Mouse (Mus musculus) c-Kit-negative CD71-positive TER-119-positive erythroid progenitor cells, embryonic 14.5 days (primary cell): ENCODE results near the gene Cspg4.

Experiments used
- DNase-seq: peaks from one replicate; pipeline ENCODE4 v3.0.0-alpha.2; 2013; ENCODE audit warnings: low read depth, low spot score

The Cspg4 gene

DNA sequence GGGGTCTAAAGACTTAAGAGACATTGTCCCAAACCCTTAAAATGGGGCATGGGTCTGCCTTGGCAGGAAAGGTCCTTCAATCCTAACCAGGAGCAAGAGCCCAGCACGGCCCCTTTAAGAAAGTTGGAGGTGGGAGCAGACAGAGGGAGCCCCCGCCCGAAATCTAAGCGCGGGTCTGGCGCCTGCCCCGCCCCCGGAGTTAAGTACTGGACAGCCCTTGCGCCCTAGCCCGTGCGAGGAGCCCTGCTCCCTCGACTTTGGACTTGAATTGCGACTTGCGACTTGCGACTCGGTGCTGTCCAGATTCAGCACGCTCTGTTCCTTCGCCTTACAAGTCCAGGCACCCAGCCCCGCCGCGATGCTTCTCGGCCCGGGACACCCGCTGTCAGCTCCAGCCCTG lies at the start of gene Cspg4:
Gene Cspg4, plus strand, starts transcription at position 202 of the 400 bp plus-strand sequence.
- DNase-seq = no peak

DNA sequence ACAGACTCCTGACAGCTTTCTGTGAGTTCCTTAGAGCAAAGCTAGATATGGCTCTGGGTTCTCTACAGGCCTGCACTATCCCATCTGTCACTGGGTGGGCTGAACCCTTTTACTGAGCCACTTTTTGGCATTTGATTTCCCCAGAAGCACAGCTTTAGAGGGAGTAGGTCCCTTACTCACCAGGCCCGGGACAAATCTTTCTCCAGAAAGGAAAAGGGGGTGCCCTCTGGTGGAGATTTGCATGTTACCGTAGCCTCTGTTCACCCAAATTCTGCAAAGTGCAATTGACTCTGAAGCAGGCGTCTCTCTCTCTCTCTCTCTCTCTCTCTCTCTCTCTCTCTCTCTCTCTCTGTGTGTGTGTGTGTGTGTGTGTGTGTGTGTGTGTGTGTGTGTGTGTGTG lies 39.9 kb upstream of the Cspg4 start:
- no peak for DNase-seq

DNA sequence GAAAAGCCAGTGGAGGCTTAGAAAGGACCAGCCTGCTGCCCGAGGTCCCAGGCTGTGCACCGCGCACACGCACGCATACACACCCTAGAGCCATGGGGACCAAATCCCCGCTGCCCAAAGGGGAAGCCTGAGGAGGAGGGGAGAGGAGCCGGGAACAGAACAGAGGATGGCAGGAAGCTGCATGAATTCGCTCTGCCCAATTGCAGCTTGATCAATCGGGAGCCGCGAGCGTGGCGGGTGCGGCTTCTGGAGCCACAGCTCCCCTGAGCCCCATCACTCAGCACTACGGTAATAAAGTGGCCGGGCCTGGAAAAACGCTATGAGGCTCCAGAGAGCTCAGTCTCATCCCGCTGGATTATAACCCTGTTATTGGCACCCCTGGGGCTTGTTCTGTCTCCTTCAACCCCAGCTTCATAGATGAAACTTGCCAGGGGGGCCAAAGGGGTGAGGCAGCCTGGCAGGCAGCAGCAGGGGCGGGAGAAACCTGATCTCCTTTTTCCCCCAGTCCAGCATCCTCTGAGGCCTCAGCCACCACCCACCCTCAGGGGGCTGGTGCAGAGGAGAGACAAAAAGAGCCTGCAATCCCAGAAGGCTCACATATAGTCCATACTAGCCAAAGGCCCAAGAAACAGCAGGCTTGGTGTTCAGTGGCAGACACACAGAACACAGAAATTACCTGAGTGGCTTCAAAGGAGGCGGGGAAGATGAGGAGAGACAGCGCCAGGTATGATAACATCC lies 39.2 kb upstream of the Cspg4 start:
- no peak for DNase-seq

DNA sequence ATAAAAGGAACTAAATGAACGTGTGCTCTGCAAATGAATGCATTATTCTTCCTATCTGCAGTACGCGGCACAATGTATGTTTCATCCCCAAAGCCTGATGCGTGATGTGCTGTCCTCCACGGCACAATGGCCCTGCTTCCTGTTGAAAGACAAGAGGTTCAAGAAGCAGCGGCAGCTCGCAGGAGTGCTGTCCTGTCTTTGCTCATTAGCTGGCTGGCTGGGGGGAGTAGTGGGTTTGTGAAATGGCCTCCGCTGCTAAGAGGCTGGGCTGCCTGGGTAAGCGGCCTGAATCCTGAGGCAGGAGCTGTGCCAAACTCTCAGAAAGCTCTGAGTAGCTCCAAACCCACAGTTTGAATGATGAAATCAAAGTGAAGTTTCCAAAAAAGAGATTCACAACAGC lies 36.7 kb upstream of the Cspg4 start:
- no peak for DNase-seq

DNA sequence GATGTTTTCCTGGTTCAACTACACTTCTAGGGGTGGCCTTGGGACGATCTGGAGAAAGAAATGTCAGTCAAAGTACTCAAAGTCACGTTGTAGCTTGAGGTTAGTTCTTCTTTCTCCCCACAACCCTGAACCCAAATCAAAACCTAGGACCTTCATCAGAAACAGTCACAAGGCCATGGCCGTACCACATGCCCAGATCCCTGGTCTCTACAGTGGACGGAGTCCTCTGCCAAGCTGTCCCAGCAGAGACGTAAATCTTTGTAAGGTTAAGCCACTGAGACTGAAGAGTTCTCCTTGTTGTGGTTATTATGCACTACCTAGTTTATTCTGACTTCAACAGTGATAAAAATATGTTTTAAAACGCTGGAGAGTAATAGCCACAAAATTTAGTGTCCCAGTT lies 36.0 kb upstream of the Cspg4 start:
- DNase-seq = no peak

DNA sequence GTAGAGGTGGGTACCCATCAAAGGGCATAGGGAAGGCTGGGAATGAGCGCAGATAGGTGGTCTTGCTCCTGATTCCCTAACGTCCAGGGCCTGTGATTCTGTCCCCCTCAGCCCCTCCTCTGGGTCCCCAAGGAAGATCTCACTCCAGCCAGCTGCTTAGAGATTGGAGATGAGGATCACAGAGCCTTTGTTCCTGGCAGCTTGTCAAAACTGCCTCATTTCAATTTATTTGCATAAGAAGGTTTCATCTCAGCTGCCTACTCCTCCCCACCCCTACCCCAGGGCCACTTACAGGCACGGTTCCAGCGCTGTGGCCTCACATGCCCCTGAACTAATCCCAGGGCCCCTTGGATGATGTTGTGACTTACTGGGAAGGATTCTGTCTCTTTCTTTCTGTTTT lies 34.7 kb upstream of the Cspg4 start:
- DNase-seq = no peak

DNA sequence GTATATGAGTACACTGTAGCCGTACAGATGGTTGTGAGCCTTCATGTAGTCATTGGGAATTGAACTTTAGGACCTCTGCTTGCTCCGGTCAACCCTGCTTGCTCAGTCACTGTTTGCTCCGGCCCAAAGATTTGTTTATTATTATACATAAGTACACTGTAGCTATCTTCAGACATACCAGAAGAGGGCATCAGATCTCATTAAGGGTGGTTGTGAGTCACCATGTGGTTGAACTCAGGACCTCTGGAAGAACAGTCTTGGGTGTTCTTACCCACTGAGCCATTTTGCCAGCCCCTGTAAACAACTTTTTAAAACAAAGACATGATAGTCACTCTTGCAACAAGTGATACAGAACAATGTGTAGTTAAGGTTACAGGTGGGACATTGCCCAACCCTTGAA lies 32.9 kb upstream of the Cspg4 start:
- no peak for DNase-seq

DNA sequence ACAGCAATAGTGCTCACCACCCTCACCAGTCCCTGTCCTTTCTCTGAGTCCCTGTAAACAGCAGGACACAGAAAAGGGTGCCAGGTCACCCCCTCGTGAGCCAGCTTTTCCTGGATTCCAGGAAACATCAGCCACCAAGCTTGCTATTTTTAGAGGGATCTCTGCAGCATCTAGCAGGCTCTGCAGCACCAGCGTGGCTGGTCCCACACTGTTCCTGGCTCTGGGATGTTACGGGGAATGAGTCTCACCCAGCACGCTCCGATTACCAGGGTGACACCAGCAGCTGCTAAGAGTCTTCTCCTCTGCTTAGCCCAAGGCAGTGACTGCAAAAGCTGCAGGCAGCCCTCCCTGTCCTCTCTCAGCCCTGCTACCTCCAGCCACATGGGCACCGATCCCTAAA lies 31.9 kb upstream of the Cspg4 start:
- DNase-seq = no peak

DNA sequence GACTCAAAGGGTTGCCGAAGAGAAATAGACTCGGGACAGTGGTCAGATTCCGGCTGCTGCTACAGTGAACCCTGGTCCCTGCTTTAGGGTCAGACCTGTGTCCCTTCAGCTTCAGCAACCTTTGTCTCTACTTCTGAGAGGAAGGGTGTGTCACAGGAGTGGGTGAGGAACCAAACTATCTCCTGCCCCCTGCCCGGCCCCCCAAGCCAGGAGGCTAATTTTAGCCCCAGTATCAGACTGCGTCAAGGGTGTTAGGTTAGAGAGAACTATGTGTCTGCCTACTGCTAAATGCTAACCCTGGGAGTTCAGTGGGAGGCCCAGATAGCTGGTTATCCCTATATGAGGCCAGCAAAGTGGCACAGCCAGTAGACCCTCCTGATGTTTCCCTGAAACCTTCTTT lies 29.7 kb upstream of the Cspg4 start:
- no peak for DNase-seq

DNA sequence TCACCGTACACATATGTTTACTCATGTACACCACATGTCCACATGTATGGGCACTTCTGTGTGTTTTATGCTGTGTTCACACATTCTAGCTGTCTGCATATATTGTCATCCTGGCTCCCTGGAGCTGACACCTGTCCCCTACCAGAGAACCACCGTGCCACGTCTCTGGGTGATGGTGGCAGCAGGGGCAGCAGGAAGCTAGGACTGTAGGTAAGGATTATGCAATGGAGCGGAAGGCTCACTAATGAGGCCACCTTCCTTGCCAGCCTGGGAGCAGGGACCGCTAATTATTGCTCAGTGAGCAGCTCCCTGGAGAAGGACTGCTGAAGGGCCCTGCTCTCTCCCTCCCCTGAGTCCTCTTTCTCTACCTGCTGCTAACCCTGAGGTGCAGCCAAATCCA lies 24.1 kb upstream of the Cspg4 start:
- no peak for DNase-seq

DNA sequence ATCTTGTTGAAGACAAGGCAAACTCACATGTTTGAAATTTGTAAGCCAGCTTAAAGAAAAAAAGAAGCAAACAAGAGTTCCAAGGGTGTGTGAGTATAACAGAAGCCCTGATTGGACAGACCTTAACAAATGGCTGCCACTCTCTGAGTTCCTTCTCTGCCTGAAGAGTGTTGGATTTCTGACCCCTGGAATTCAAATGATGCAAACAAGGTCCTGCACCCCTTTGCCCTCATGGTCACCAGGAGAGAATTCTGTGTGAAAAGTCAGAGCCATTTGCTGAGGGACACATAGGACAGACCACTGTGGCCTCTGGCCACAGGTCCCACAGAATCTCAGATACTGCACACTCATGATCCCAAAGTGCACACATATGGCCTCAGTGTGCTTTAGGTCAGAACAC lies 23.0 kb upstream of the Cspg4 start:
- no peak for DNase-seq

DNA sequence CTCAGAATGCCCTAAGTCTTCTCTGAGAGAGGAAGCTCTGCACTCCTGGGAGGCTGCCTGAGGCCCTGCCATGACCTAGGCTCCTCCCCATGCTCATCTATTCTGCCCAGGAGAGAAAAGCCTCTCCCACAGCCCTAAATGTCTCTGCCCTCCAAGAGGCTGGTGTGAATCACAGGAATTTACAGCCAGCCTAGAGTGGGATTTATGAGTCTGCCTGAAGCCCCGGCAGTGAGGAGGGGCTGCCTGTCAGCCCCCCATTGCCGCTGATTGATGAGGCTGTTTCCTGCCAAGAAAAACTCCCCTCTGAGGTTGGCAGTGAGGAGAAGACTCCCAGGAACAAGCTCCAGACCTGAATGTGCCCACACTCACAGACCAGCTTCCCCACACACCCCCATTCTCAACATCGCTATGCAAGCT lies 22.5 kb upstream of the Cspg4 start:
- no peak for DNase-seq

DNA sequence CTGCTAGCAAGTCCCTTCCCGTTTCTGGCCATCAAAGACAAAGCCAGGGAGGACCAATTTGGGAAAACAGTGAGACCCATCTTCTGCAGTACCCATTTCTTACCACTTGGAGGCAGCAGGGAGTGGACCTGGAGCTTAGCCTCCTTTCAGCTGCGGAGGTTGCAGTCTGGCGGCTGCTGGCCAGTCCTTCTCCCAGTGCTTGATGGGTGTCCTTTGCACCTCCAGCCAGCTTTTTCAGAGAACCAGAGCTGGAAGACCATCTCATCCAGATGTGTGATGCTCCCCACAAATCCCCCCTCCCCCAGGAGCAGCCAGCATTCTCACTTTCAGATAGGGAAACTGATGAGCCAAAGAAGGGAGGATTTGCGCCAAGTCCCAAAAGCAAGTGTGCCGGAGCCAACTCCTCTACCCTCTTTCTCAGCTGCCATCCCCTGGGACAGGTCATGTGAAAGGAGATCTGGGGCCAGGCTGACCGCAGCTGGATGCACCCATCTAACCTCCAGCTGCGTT lies 21.1 kb upstream of the Cspg4 start:
- peak; percentile 15 for DNase-seq

DNA sequence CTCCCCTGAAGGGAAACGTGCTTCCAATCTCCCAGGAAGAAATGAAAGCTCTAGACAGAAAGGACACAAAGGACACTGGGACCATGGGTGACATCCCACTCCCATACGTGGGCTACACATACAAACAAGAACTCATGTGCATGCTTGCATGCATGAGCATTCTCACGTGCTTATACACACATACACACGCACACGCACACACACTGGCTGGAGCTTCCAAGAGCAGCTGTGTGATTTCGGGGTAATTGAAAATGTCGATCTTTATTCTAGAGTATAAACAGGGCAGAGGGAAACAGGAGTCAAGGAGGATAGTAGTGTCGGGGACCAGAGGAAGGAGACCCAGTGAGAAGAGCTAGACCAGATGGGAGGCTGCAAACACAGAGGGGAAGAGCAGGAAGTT lies 20.2 kb upstream of the Cspg4 start:
- DNase-seq = no peak

DNA sequence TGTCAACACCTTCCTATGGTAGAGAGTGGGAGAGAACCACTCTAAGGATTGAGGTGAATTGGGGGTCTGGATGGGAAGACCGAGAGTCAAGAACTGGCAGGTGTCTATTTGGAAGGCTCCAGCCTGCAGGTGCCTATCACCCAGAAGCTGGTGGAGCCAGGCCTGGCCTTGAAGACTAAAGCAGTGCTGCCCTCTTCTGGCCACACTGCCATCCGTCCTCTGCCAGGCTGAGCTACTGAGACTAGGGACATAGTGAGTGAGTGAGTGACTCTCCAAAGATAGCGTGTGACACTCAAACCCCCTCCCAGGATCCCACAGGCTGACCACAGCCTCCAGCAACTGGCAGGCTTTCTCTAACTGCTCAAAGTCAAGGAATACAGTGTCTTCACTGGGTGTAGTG lies 17.3 kb upstream of the Cspg4 start:
- DNase-seq = peak; percentile 11

DNA sequence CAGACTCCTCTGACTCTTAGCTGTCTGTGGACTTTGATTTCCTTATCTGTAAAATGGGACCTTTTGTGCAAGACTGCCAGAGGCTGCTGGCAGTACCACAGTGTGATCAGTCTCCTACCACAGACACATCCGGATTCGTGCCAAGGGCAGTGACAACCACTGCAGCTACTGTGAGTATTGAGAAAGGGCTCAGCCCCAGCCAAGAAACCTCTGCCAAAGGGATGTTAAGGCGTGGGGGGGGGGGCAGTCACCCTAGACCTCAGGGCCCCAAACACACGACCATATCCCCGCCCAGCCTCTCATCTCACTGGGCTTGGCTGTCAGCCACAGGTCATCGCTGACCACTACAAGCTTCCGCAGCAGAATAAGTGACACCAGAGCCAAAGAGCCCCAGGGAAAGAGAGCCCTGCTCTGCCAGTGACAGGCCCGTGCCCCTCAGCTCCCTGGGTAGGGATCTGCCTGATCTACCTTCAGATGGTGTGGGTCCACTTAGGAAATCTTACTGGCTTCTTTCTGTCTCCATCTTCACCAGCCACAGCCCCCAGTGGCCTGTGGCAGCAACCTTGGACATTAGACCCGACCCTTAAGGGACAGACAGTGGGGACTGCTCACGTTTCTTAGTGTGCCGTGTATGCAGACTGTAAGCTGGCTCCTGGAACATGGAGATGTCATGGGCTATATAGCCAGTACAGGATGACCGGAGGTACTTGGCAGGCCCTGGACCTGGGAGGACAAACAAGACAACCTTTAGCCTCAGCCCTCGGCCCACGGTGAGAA lies 14.5 kb upstream of the Cspg4 start:
- no peak for DNase-seq

DNA sequence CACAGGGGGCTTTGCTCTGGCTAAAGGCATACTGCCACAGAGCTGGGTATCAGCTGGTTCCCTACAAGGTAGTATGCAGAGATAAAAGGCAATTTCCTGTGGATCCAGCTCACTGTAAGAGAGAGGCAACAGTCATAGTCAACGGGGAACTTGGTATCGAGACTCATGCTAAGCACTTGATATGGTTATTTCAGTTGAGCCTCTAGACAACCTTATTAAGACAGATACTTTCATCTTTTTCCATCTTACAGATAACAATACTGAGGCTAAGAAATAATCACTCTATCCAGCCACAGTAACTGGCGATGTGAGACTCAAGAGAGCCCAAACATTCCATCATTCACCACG lies 14.0 kb upstream of the Cspg4 start:
- no peak for DNase-seq

DNA sequence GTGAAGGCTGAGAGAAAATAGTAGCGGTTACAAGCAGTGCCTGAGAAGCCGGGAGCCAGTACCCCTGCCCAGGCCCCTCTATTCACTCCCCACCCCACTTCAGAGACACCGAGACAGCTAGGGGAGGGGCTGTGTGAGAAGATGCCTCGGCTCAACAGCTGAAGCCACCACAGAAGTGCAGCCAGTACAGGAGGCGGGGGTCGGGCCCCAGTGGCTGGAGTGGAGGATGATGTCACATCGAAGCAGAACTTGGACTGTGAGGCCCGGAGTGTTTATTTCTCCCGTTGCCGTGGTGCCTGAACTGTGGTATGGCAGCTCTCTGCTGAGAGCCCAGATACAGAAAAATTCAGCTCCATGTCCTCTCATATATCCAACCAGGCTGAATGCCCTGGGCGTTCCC lies 13.1 kb upstream of the Cspg4 start:
- no peak for DNase-seq

DNA sequence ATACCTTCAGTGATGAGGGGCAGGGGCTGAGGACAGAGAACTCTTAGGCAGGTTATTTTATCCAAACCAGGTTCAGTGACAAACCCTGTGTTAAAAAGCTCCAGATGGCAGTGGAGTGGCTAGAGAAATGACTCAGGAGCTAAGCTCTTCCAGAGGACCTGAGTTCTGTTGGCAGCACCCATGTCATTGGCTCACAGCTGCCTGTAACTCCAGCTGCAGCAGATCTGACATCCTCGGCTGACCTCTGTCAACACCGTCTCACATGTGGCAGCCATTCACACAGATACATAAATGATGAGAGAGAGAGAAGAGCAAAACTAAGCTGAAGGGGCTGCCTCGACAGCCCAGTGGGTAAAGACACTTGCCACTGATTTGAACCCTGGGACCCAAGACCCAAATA lies 7.4 kb upstream of the Cspg4 start:
- DNase-seq = no peak

DNA sequence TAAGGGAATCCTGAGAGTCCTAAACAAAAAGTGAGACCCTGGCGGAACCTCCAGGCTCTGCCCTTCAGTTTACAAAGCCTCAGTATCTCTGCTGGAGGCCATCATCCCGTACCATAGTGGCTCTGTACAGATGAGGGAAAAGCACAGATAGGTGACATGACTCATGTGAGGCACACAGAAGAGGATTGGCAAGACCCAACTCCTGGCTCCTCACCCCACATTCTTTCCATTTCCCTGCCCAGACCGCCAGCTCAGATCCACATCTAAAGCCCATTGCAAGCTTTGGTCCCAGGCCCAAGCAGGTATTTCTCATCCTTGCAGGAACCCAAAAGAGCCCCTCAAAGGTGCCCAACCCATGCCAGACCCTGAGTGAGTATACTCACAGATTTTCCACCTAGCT lies 4.8 kb upstream of the Cspg4 start:
- no peak for DNase-seq

DNA sequence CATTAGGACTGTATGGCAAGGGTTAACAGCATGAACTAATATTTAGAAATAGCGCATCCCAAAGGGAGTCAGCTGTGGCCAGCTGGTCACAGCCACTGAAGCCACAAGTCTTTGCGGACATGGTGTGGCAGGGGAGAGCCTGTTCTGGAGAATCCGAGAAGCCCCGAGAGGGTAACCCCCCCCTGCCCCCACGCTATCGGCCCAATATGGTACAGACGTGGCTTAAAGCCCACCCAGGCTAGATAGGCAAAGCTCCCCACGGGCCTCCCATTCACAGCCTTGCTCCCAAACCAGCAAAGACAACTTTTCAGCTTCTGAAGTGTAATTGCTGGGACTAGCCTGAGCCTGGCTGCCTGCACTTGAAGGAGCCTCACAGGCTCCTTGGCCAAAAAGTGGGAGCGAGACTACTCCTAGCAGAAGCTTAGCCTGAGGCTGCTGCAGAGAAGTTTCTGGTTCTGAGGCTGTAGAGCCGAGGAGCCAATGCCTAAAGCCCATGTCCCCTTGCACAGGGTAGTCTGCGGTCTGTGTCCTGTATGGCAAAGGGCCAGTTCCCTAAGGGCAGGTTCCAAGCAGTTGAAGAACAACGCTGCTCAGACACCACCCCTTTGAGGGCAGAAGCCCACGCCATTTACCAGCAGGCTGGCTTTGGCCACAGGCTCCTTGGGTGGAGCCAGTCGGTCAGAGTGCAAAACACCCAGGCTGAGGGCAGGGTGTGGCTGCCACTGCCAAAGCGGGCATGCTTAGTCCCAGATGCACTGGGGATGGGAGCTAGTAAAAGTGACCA lies 4.2 kb upstream of the Cspg4 start:
- no peak for DNase-seq

DNA sequence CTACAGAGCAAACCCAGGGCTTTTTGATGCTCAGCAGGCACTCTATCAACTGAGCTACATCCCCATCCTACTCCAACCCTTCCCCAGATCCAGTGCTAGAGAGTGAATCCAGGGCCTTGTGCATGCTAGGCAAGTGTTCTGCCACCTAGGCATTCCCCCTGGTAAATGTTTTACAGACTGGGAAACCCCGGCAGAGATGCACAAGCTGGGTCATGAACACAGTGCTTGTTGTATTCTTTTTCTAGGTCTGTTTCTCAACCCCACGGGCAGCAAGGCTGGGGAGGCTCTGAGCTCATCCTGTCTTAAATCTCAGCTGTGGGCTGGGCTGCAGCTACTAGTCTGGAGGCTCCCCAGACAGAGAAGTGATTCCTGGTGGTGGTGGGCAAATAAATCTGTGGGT lies 2.0 kb upstream of the Cspg4 start:
- no peak for DNase-seq
